Mouse (Mus musculus) gastrocnemius, adult 2 months (tissue): ENCODE measurements around the gene Ell2. TPM values are rescaled to one million over a fixed set of nuclear protein-coding genes. Genes with fewer than 3 reads are reported as not detected.

Experiments
- DNase-seq: peaks from one replicate; pipeline ENCODE4 v3.0.0; 2022
- H3K27ac ChIP-seq: fragments of 200-600 bp; 2 replicates; pipeline ENCODE4 v1.8.1; 2022; ENCODE audit warnings: mild to moderate bottlenecking
- H3K4me3 ChIP-seq: fragments of 200-600 bp; 2 replicates; pipeline ENCODE4 v1.8.1; 2022; ENCODE audit warnings: mild to moderate bottlenecking, moderate library complexity
- CTCF ChIP-seq: fragments of 200-600 bp; IDR thresholded peaks from 2 replicates; pipeline ENCODE4 v1.8.1; 2022; ENCODE audit warnings: antibody characterized with exemption, mild to moderate bottlenecking, moderate library complexity
- intact Hi-C: fragments of 180-260 bp; cut with DNase I; formaldehyde crosslinking; loops from one replicate; pipeline ENCODE4 v1.15.1; 2025
- total RNA-seq, 2 experiments: library from RNA; stranded (reverse); gene quantifications; 2 replicates each; pipeline ENCODE4 v1.2.3; 2021

Ell2 gene
- total RNA-seq, 2 experiments from 2014 or later: 30.9 to 67.0 TPM

- Histone ChIP-seq H3K4me3 (no peak overlapping the region), H3K27ac (no peak overlapping the region)
- TF ChIP-seq CTCF: no peak
- intact Hi-C loops: no loop called here
- no peak for DNase-seq
Observed at GRCm38 (mm10) chr13:75817183-75817582, 110.6 kb downstream of the Ell2 start.

- intact Hi-C loops: no loop called here
- no peak for DNase-seq
- H3K4me3 ChIP-seq: no peak overlapping the region
- H3K27ac ChIP-seq: no peak overlapping the region
- no peak for TF ChIP-seq CTCF
Observed at GRCm38 (mm10) chr13:75818486-75818885, 111.9 kb downstream of the Ell2 start.

- H3K4me3 ChIP-seq: no peak overlapping the region
- no peak overlapping the region for H3K27ac ChIP-seq
- no peak for DNase-seq
- no peak for TF ChIP-seq CTCF
- intact Hi-C loops: no loop called here
Observed at GRCm38 (mm10) chr13:75818945-75819706, 112.6 kb downstream of the Ell2 start.

- Histone ChIP-seq H3K27ac (no peak overlapping the region), H3K4me3 (no peak overlapping the region)
- TF ChIP-seq CTCF: no peak
- intact Hi-C loops: no loop called here
- no peak for DNase-seq
Observed at GRCm38 (mm10) chr13:75819898-75820297, 113.3 kb downstream of the Ell2 start.

Other genes starting within 250 kb of the Ell2 start
- 10 to 100 TPM; 23.1 to 36.3 TPM for gene Glrx, start 133.1 kb downstream of the Ell2 start, total RNA-seq
- gene Rhobtb3, start 237.2 kb downstream of the Ell2 start, total RNA-seq: 10 to 100 TPM; 16.7 to 16.9 TPM